Mouse (Mus musculus): ENCODE results near the gene Riiad1.

Riiad1 gene

GRCm38 (mm10) chr3:94459834-94460233 lies 20.3 kb downstream of the Riiad1 start:
- no peak for DNase-seq

- no peak for DNase-seq
Observed at GRCm38 (mm10) chr3:94457055-94457454, 23.1 kb downstream of the Riiad1 start.

- DNase-seq, result peak; percentile 84
Observed at GRCm38 (mm10) chr3:94456529-94457000, 23.6 kb downstream of the Riiad1 start.

- DNase-seq, result no peak
Observed at GRCm38 (mm10) chr3:94449377-94449776, 30.8 kb downstream of the Riiad1 start.

- no peak for DNase-seq
Observed at GRCm38 (mm10) chr3:94443597-94443964, 36.6 kb downstream of the Riiad1 start, which contains the start of gene Oaz3. TSS of gene Oaz3 (minus strand) at chr3:94443915.

DNA sequence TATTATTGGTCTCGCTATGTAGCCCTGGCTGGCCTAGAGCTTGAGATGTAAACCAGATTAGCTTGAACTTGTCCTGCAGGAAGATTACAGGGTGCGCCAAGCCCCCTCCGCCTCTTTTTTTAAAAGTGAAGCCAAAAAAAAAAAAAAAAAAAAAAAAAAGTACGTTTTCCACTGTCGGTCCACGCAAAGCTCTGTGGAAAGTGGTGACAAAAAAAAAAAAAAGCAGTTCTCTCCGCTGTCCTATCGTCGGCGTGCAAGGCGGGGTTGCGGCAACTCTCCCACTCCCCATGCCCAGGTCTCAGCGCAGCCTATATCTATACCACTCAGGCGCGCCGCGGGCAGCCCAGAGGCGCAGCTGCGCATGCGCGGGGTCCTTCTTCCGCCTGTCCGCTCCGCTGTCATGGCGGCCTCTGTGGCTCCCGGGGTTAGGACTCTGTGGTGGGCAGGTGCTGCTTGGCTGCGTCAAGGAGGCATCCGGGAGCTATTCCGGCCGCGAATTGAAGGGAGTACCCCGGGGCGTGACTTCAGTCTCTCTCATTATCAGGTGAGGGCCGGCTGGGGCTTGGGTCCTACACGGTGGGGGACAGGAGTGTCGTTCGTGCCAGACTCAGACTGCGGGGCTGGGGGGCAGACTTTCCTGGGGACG lies 37.1 kb downstream of the Riiad1 start, which contains the start of gene Mrpl9:
Gene Mrpl9, plus strand, starts transcription at position 368 of the 646 bp plus-strand sequence.
- peak; percentile 93 for DNase-seq

DNA sequence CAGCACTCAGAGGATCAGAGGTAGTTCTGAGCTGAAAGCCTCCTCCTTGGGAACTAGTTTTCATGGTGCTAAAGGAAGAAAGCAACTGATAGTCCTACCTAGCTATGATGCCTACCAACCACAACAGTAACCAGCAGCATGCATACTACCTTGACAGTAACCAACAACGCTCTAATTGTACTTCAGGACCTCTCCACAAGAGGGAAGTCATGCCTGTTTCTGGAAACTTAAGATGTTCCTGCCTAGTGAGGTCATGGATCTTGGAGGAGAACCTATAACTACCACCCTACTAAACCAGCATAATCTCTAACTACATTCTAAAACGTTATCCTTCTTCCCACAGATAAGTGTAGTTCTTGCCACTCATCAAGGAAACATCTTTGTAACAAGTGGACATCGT lies 39.0 kb downstream of the Riiad1 start:
- DNase-seq, result no peak

GRCm38 (mm10) chr3:94436420-94436819 lies 43.7 kb downstream of the Riiad1 start:
- no peak for DNase-seq

GRCm38 (mm10) chr3:94434305-94434704 lies 45.8 kb downstream of the Riiad1 start:
- DNase-seq, result no peak

- DNase-seq, result no peak
Observed at GRCm38 (mm10) chr3:94430980-94431379, 49.2 kb downstream of the Riiad1 start.

Data from layer of hippocampus, adult 9-11 months (tissue).